Mouse (Mus musculus) brain, embryonic 14.5 days (tissue): Measurements from ENCODE around the gene Gm13083. TPM values are rescaled to one million over a fixed set of nuclear protein-coding genes. Genes with fewer than 3 reads are reported as not detected.
"Not testable (repeated sequence)": the region's sequence is repeated elsewhere in the genome, so short reads cannot be mapped to it uniquely, and the experiment has no call there.

Source experiments
- DNase-seq: peaks from one replicate; pipeline ENCODE4 v3.0.0-alpha.2; 2011; ENCODE audit warnings: low read depth
- polyA plus RNA-seq: library from polyadenylated mRNA; depleted of rRNA; stranded (reverse); fragments of >200 nt; gene quantifications from 2 replicates; pipeline ENCODE4 v1.2.3, GENCODE M21; 2012; rRNA removed

The Gm13083 gene
- not detected in 2 replicates for polyA plus RNA-seq

GRCm38 (mm10) chr4:143614703-143615102 is at the start of gene Gm13083:
Gm13083 (plus strand) TSS chr4:143615003.
- DNase-seq = not testable (repeated sequence)

GRCm38 (mm10) chr4:143611927-143612326 is 2.9 kb upstream of the Gm13083 start:
- not testable (repeated sequence) for DNase-seq

- not testable (repeated sequence) for DNase-seq
Observed at GRCm38 (mm10) chr4:143618101-143618500, 3.3 kb downstream of the Gm13083 start.

- DNase-seq = not testable (repeated sequence)
Observed at GRCm38 (mm10) chr4:143657146-143657545, 42.3 kb downstream of the Gm13083 start, which contains the start of gene Gm13088. Gm13088 (minus strand) TSS chr4:143657246.

Other genes with a start within 250 kb of the Gm13083 start
- gene Pramel1, start 220.6 kb upstream of the Gm13083 start, polyA plus RNA-seq = not detected in 2 replicates
- gene Pramef8, start 202.6 kb upstream of the Gm13083 start, polyA plus RNA-seq = 12.1 and 14.7 TPM in 2 replicates
- gene Oog4, start 164.7 kb upstream of the Gm13083 start, polyA plus RNA-seq = not detected in 2 replicates
- gene Gm13043, start 103.7 kb upstream of the Gm13083 start, polyA plus RNA-seq = not detected in 2 replicates
- gene Gm13040, start 79.0 kb upstream of the Gm13083 start, polyA plus RNA-seq = not detected in 2 replicates
- not detected in 2 replicates for gene BC080695, start 63.3 kb upstream of the Gm13083 start, polyA plus RNA-seq
- gene Gm13057, start 63.3 kb upstream of the Gm13083 start, polyA plus RNA-seq = not detected in 2 replicates
- not detected in 2 replicates for gene Gm13088, start 42.2 kb downstream of the Gm13083 start, polyA plus RNA-seq
- not detected in 2 replicates for gene Gm13089, start 87.7 kb downstream of the Gm13083 start, polyA plus RNA-seq
- not detected in 2 replicates for gene Gm13078, start 104.5 kb downstream of the Gm13083 start, polyA plus RNA-seq
- not detected in 2 replicates for gene Gm13023, start 174.3 kb downstream of the Gm13083 start, polyA plus RNA-seq
- gene Gm13084, start 201.1 kb downstream of the Gm13083 start, polyA plus RNA-seq = not detected in 2 replicates
- not detected in 2 replicates for gene Gm13103, start 231.5 kb downstream of the Gm13083 start, polyA plus RNA-seq